Mouse (Mus musculus) megakaryocyte-erythroid progenitor cell, adult 5-6 weeks (primary cell): ENCODE results near the gene Birc3. TPM values are rescaled to one million over a fixed set of nuclear protein-coding genes. Genes with fewer than 3 reads are reported as not detected.

Experiments used
- ATAC-seq: replicated peaks from 2 replicates; pipeline ENCODE4 v1.8.0; 2016; ENCODE audit warnings: mild to moderate bottlenecking, inconsistent platforms; ENCODE audit not compliant: severe bottlenecking, poor library complexity, low FRiP score, low TSS enrichment
- total RNA-seq, 2 experiments: library from RNA; stranded (forward) in 1 of 2; stranded (reverse) in 1 of 2; fragments of 200-1000, 215-1000 nt in 1 of 2; fragments of >200 nt in 1 of 2; fragmentation: Nextera tagmentation in 1 of 2; gene quantifications; 2 replicates each; pipeline ENCODE4 v1.2.3; 2014 to 2017

The Birc3 gene
- total RNA-seq, 2 experiments from 2014 or later: 6.8 to 9.9 TPM

- ATAC-seq: no peak
Measured at GRCm38 (mm10) chr9:7833421-7833820, 39.6 kb downstream of the Birc3 start.

GRCm38 (mm10) chr9:7829531-7830528 lies 43.2 kb downstream of the Birc3 start:
- peak; percentile 86 for ATAC-seq

GRCm38 (mm10) chr9:7828706-7829105 lies 44.3 kb downstream of the Birc3 start:
- no peak for ATAC-seq

- peak; percentile 80 for ATAC-seq
Measured at GRCm38 (mm10) chr9:7824916-7825315, 48.1 kb downstream of the Birc3 start.

GRCm38 (mm10) chr9:7822758-7823157 lies 50.2 kb downstream of the Birc3 start:
- no peak for ATAC-seq

GRCm38 (mm10) chr9:7805101-7805506 lies 67.9 kb downstream of the Birc3 start:
- 0 out of 2 replicates have a peak, but pooled peaks have one; percentile 37 for ATAC-seq

Other genes with a start within 250 kb of the Birc3 start
- not detected in 2 replicates for gene Mmp20, start 245.0 kb downstream of the Birc3 start, total RNA-seq (2014; fragmentation: Nextera tagmentation)
- not detected in 2 replicates for gene Mmp20, start 245.0 kb downstream of the Birc3 start, total RNA-seq (2017)
- gene Mmp7, start 181.1 kb downstream of the Birc3 start, total RNA-seq (2014; fragmentation: Nextera tagmentation): not detected in 2 replicates
- not detected in 2 replicates for gene Mmp7, start 181.1 kb downstream of the Birc3 start, total RNA-seq (2017)
- 67.7 and 78.9 TPM in 2 replicates for gene Tmem123, start 109.1 kb downstream of the Birc3 start, total RNA-seq (2014; fragmentation: Nextera tagmentation)
- gene Tmem123, start 109.1 kb downstream of the Birc3 start, total RNA-seq (2017): 131 and 161 TPM in 2 replicates
- 34.6 and 41.7 TPM in 2 replicates for gene Birc2, start 36.1 kb downstream of the Birc3 start, total RNA-seq (2014; fragmentation: Nextera tagmentation)
- gene Birc2, start 36.1 kb downstream of the Birc3 start, total RNA-seq (2017): 36.7 and 61.3 TPM in 2 replicates
- gene Yap1, start 131.4 kb upstream of the Birc3 start, total RNA-seq (2014; fragmentation: Nextera tagmentation): 0.24 TPM in 1 of 2 replicates, not detected in the other
- gene Yap1, start 131.4 kb upstream of the Birc3 start, total RNA-seq (2017): not detected in 2 replicates
- not detected in 2 replicates for gene Cfap300, start 169.6 kb upstream of the Birc3 start, total RNA-seq (2014; fragmentation: Nextera tagmentation)
- 1.9 TPM in 1 of 2 replicates, not detected in the other for gene Cfap300, start 169.6 kb upstream of the Birc3 start, total RNA-seq (2017)